Mouse (Mus musculus): ENCODE measurements around the gene 1600002K03Rik.

Gene 1600002K03Rik

DNA sequence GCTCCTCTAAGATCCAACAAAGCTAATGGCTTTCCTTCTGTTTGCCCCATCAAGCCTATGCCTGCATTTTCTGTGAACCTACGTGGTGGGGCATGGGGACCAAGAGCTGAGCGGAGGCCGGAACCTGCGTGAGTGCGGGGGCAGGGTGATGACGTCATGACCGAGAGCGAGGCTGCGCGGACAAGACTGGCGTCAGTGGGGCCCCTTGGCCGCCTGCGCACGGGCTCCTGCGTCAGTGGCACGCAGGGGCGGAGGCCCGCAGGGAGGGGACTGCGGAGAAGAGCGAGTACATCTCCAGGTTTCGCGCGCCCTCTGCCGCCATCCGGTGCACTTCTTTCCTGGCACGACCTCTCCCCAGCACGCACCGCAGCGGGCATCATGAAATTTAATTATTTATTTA is 31.5 kb upstream of the 1600002K03Rik start:
- in situ Hi-C loops (cut with MboI, MseI), result loop anchor here (5.0 to 10.0 kb wide), 2 partner anchors 154 to 794 kb away; partner anchors contain the start of genes Cnn2 and Gadd45b

DNA sequence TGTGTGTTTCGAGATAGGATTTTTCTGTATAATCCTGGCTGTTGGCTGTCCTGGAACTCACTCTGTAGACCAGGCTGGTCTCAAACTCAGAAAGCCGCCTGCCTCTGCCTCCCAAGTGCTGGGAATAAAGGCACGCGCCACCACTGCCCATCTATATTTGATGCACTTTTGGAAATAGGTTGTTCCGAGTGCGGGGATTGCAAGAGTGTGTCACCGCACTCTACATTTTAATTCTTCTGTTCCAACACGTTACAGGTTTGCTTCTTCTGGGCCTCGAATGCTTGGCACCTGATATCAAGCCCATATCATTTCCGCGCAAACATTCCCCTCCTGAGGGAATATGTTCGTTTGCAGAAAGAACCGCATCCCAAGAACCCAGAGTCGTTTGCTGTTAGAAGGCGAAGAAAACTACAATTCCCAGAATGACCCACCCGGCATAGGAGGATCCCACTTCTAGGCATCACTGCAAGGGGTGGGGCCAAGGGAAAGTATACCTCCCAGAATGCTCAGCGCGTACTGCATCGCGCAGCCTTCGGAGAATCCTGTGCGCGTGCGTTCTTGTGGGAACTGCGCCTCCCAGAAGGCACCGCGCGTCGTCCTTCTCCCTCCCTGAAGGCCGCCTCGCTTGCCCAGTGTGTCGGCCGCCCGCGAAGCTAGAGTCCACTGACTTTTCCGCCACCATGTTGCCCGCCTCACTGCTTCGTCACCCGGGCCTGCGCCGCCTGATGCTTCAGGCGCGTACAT is 30.8 kb upstream of the 1600002K03Rik start:
- in situ Hi-C loops (cut with MboI, MseI), result loop anchor here (5.0 to 10.0 kb wide), 2 partner anchors 155 to 793 kb away; partner anchors contain the start of genes Cnn2 and Gadd45b

DNA sequence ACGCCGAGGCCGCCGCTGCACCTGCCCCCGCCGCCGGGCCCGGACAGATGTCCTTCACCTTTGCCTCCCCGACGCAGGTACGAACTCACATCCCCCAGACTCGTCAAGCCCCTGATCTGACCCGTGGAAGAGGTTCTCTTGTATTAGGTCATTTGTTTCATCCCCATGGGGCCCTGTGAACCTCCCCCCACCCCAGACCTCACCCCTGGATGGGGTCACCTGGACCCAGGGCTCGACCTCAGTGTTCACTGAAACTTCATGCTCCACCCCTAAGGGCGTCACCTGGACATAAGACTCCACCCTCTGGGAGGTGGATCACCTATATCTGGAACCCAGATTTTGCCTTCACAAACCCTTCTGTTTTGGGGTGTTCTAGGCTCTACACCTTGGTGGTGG is 30.2 kb upstream of the 1600002K03Rik start:
- in situ Hi-C loops (cut with MboI, MseI), result loop anchor here (5.0 to 10.0 kb wide), 2 partner anchors 155 to 792 kb away; partner anchors contain the start of genes Cnn2 and Gadd45b

DNA sequence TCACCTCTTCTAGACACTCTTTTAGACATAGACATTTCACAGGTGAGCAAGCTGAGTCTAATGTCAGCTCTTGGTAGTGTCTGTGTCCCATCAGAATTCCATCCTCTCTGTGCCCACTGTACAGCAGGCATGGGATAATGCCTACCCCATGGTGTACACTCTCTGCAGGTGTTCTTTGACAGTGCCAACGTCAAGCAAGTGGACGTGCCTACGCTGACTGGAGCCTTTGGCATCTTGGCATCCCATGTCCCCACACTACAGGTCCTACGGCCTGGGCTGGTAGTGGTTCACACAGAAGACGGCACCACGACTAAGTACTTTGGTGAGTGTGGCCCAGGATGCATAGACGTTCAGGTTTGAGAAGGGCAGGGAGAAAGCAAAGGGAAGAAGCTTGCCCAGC is 29.1 kb upstream of the 1600002K03Rik start:
- in situ Hi-C loops (cut with MboI, MseI), result loop anchor here (5.0 to 10.0 kb wide), 2 partner anchors 156 to 791 kb away; partner anchors contain the start of genes Cnn2 and Gadd45b

GRCm38 (mm10) chr10:80144159-80144558 is 28.6 kb upstream of the 1600002K03Rik start:
- in situ Hi-C loops (cut with MboI, MseI), result loop anchor here (5.0 to 10.0 kb wide), 2 partner anchors 157 to 791 kb away; partner anchors contain the start of genes Cnn2 and Gadd45b

DNA sequence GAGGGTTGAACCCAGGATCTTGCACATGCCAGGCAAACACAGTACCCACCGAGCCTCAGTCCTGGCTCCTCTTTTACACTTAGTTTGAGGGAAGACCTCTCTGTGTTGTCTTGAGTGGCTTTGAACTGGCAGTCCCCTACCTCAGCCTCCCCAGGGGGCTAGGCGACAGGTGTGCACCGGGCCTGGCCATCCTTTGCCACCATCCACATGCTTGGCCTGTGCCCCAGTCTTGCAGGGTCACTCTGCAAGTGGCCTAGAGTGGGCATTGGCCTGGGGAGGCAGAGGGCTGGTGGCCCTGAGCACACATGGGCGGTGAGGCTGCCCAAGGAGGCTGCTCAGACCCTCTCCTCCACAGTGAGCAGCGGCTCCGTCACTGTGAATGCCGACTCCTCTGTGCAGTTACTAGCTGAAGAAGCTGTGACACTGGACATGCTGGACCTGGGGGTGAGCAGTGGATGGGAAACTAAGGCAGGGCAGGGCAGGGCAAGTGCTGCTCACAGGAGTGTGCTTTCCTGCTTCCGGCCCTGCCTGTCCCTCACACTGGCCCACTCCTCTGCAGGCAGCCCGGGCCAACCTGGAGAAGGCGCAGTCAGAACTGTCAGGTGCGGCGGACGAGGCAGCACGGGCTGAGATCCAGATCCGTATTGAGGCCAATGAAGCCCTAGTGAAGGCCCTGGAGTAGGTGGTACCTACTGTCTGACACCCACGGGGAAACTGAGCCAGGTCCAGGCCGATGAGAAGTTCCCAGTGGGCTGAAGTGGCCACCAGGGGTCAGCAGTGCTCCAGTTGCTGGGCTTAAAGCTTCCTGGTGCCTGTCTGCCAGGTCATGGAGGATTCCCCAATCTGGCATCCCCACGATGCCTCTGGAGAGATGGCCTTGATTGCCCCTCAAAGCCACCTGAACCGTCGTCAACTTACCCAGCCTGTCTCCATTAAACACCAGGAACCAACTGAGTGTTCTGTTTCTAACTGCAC is 27.6 kb upstream of the 1600002K03Rik start:
- in situ Hi-C loops (cut with MboI, MseI), result loop anchor here (5.0 to 10.0 kb wide), 2 partner anchors 158 to 790 kb away; partner anchors contain the start of genes Cnn2 and Gadd45b

DNA sequence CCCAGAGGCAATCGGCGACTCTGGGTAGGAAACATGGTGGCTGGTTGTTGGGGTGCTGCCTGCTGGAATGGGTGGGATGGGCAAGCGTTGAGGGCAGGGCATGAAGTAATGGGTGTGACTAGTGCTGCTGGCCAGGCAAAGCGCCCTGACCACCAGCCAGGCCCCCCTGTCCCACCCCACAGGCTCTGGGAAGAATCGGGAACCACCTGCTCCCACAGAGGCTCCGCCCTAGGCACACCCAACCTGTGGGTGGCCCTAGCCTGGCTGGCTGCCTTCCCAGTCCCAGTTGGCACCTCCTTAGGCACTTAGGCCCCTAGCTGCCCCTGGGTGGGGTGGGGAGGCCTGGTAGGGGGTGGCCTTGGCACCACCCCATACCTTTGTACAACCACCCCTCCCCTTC is 26.8 kb upstream of the 1600002K03Rik start:
- in situ Hi-C loops (cut with MboI, MseI), result loop anchor here (10.0 kb wide), 1 partner anchor 789 kb away; the partner anchor contains the start of gene Gadd45b

- in situ Hi-C loops (cut with MboI, MseI), result loop anchor here (10.0 kb wide), 1 partner anchor 788 kb away; the partner anchor contains the start of gene Gadd45b
Measured at GRCm38 (mm10) chr10:80146568-80147011, 26.2 kb upstream of the 1600002K03Rik start.

DNA sequence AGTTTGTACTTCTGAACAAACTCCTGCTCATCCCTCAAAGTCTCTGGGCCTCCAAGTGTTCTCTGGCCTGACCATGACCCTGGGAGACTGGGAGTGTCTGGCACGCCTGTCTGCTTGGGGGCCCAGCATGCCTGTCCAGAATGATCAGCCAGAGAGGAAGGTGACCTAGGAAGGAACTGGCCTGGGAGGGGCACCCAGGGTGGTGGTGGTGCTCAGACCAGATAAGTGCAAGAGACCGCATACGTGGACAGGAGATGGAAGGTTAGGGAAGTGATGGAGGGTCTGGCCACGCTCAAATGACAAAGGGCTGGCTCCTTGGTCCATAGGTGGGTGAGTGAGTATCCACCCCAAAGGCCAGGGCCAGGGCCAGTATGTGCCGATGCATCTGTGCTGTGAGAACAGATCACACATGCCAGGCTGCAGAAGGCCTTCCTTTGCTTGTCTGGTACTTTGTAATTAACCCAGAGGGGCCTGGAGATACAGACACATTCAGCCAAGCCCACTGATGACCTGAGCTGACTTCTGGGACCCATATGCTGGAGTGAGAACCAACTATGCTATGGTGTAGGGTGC is 25.5 kb upstream of the 1600002K03Rik start:
- in situ Hi-C loops (cut with MboI, MseI), result loop anchor here (10.0 kb wide), 1 partner anchor 788 kb away; the partner anchor contains the start of gene Gadd45b

- in situ Hi-C loops (cut with MboI, MseI), result loop anchor here (10.0 kb wide), 1 partner anchor 787 kb away; the partner anchor contains the start of gene Gadd45b
Measured at GRCm38 (mm10) chr10:80147719-80148601, 24.8 kb upstream of the 1600002K03Rik start, which contains the start of gene Midn. Gene Midn, plus strand, starts transcription at chr10:80148272.

- in situ Hi-C loops (cut with MboI, MseI), result loop anchor here (10.0 kb wide), 1 partner anchor 786 kb away; the partner anchor contains the start of gene Gadd45b
Measured at GRCm38 (mm10) chr10:80148610-80149290, 24.0 kb upstream of the 1600002K03Rik start.

DNA sequence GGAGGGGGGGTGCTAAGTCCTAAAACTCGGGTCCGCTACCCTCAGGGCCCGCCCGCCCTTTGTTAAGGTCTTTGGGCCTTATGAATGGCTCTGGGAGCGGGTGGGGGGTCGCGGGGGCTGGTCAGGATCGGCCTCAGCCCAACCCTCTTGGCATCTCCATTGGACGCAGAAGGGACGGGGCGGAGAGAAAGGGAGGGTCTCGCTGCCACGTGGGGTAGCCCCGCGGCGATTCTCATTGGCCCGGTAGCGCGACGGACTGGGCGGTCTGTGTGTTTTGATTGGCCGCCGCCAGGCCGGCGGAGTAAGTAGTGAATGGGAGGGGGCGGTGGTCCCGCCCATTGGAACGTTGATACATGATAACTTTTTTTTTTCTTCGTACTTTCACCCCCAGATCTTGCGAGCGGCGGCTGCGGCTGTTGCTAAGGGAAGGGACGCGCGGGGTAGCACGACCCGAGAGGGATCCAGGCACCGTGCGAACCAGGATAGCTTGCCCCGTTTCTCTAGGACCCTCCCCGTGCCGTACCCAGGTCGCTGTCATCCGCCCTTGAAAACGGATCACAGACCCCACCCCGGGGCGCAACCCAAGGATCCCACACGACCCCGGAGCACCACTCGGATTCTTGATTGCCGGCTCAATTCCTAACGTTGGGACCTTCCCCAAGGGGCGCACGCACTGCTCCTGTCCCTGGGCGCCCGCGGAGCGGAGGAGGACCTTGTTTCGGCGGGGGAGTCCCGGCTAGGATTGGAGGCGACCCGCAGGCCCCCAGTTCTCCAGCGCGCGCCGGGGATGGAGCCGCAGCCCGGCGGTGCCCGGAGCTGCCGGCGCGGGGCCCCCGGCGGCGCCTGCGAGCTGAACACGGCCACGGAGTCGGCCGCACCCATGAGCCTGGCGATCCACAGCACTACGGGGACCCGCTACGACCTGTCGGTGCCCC is 23.2 kb upstream of the 1600002K03Rik start:
- in situ Hi-C loops (cut with MboI, MseI), result loop anchor here (10.0 kb wide), 1 partner anchor 785 kb away; the partner anchor contains the start of gene Gadd45b

GRCm38 (mm10) chr10:80150226-80151210 is 22.2 kb upstream of the 1600002K03Rik start:
- in situ Hi-C loops (cut with MboI, MseI), result no loop called here

- in situ Hi-C loops (cut with MboI, MseI), result no loop called here
Measured at GRCm38 (mm10) chr10:80151211-80152034, 21.3 kb upstream of the 1600002K03Rik start.

DNA sequence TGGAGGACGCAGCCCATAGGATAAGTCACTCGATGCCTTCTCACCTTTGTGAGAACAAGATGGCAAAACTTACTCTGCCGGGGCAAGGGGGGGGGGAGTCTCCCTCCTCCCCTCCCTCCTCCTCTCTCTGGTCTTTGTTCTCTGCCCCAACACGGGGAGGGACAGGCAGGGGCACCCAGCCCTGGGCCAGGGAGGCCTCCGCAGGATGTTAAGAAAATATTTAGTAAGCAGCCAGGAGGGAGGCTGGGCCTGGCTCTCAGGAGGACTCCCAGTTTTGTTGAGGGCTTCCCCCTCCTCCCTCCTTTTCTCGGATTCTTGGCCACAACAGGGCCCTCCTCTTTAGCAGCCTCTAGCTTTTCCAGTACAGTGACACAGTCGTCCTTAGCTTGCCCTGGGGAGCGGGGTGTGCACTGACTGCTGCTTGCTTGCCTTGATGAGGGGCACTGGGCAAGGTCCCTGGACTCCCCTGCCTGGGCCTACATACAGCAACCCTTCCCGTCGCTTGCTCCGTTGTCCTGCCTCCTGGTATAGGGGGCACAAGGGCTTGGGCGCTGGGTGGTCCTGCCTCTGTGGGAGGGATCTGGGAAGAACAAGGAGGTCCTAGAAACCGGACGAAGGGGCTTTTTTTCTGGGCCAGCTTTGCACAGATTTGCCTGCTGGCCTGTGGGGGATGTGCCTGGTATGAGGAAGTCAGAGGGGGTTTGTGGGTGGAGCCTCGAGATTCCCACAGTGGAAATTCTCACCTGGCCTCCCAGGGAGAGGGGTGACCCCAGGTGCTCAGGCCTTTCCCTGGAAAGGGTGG is 20.5 kb upstream of the 1600002K03Rik start:
- in situ Hi-C loops (cut with MboI, MseI), result no loop called here
